16 mouse cellular contexts compared by ENCODE assay signal in genomic region chr7:114149135-114149534, GRCm38 (mm10). TPM values are rescaled to one million over a fixed set of nuclear protein-coding genes. Genes with fewer than 3 reads are reported as not detected.
DNase-seq lines count a peak whose midpoint lies in the region; ATAC-seq lines count a peak whose summit lies in the region.
"Had no signal": no experiment of that assay in that cellular context is flagged by ENCODE, and none has a peak within 500 bp of the region (broad histone marks: within the 10 kb centered on the region; RNA-seq: fewer than 3 reads in every experiment).

No protein-coding gene starts in this region.

- H3K4me3 ChIP-seq in midbrain, embryonic 11.5 days (ENCODE audit: low read depth, low read length), result no peak overlapping the region
- H3K4me3 ChIP-seq in midbrain, embryonic 15.5 days, result no peak overlapping the region
- H3K4me3 ChIP-seq: forebrain, embryonic 13.5 days; intestine, embryonic 15.5 days; liver, embryonic 13.5 days; midbrain, embryonic 12.5 days had no signal

- no peak overlapping the region for H3K27ac ChIP-seq in midbrain, embryonic 11.5 days (ENCODE audit: low read depth, low read length)
- no peak overlapping the region for H3K27ac ChIP-seq in midbrain, embryonic 15.5 days
- H3K27ac ChIP-seq: forebrain, embryonic 13.5 days; intestine, embryonic 15.5 days; liver, embryonic 13.5 days; midbrain, embryonic 12.5 days had no signal

- no peaks in the 10 kb centered on the region; the same call in 1 of the 2 replicates for H3K9me3 ChIP-seq in midbrain, embryonic 11.5 days (ENCODE audit: control insufficient read depth, low read length)
- no peaks in the 10 kb centered on the region for H3K9me3 ChIP-seq in midbrain, embryonic 15.5 days
- H3K9me3 ChIP-seq: forebrain, embryonic 13.5 days; intestine, embryonic 15.5 days; liver, embryonic 13.5 days; midbrain, embryonic 12.5 days had no signal

- H3K4me2 ChIP-seq in midbrain, embryonic 11.5 days, result no peak overlapping the region
- H3K4me2 ChIP-seq in midbrain, embryonic 15.5 days, result no peak overlapping the region
- H3K4me2 ChIP-seq: forebrain, embryonic 13.5 days; intestine, embryonic 15.5 days; liver, embryonic 13.5 days; midbrain, embryonic 12.5 days had no signal

- 62% methylated on average over 4 of the region's 4 CpGs for whole genome bisulfite sequencing in midbrain, embryonic 11.5 days
- WGBS in midbrain, embryonic 15.5 days, result 70% methylated on average over 4 of the region's 4 CpGs

- ATAC-seq in midbrain, embryonic 11.5 days (ENCODE audit: low FRiP score), result no peak
- ATAC-seq in midbrain, embryonic 15.5 days (replicated peaks), result no peak
- ATAC-seq: forebrain, embryonic 13.5 days; intestine, embryonic 15.5 days had no signal

- H3K4me1 ChIP-seq in midbrain, embryonic 11.5 days (ENCODE audit: control insufficient read depth, insufficient read depth, low read length), result peaks cover 2% of the 10 kb centered on the region; the same call in 1 of the 2 replicates
- peaks cover 6% of the 10 kb centered on the region; the same call in 1 of the 2 replicates for H3K4me1 ChIP-seq in midbrain, embryonic 15.5 days
- H3K4me1 ChIP-seq: intestine, embryonic 15.5 days; liver, embryonic 13.5 days had no signal

- H3K27me3 ChIP-seq in midbrain, embryonic 11.5 days (ENCODE audit: control insufficient read depth, insufficient read depth, low read length), result no peaks in the 10 kb centered on the region
- H3K27me3 ChIP-seq in midbrain, embryonic 15.5 days (replicated peaks), result no peaks in the 10 kb centered on the region
- H3K27me3 ChIP-seq: forebrain, embryonic 13.5 days; intestine, embryonic 15.5 days; liver, embryonic 13.5 days; midbrain, embryonic 12.5 days had no signal

- no peak overlapping the region for H3K9ac ChIP-seq in midbrain, embryonic 11.5 days (ENCODE audit: low read length)
- H3K9ac ChIP-seq in midbrain, embryonic 15.5 days, result no peak overlapping the region
- H3K9ac ChIP-seq: forebrain, embryonic 13.5 days; intestine, embryonic 15.5 days; liver, embryonic 13.5 days; midbrain, embryonic 12.5 days had no signal

- peak; percentile 8 for DNase-seq in adrenal gland, adult 8-10 months
- DNase-seq in adrenal gland, adult 18-20 months (ENCODE audit: low spot score in 2 of 2), result no peak
- DNase-seq in midbrain, embryonic 11.5 days (ENCODE audit: low spot score, missing footprints), result peak; percentile 12
- peak; percentile 74 for DNase-seq in kidney, postnatal 14 days
- DNase-seq in ovary, adult 18-20 months (ENCODE audit: low spot score), result no peak
- no peak for DNase-seq in frontal cortex, postnatal 36 days (ENCODE audit: low spot score in 2 of 2)
- no peak for DNase-seq in testis, postnatal 14 days (ENCODE audit: low spot score)
- DNase-seq: cerebellum, adult 18-20 months; layer of hippocampus, adult 9-11 months; liver, embryonic 13.5 days; right cerebral cortex, postnatal 4 days; thymus, postnatal 25 days had no signal

- no peaks in the 10 kb centered on the region for H3K36me3 ChIP-seq in midbrain, embryonic 11.5 days (ENCODE audit: control insufficient read depth, insufficient read depth, low read length)
- H3K36me3 ChIP-seq in midbrain, embryonic 15.5 days (replicated peaks), result no peaks in the 10 kb centered on the region
- H3K36me3 ChIP-seq: intestine, embryonic 15.5 days; liver, embryonic 13.5 days; midbrain, embryonic 12.5 days had no signal

RNA-seq across cellular contexts. Expression of gene Rras2, which starts 31.6 kb away (rescaled TPM):
- total RNA-seq in adrenal gland, adult 8-10 months (2022), result 10 to 100 TPM; 18.2 to 35.7 (median 28.5) TPM
- total RNA-seq in adrenal gland, adult 18-20 months (2021), result 10 to 100 TPM; 30.5 to 53.7 TPM
- polyA plus RNA-seq in midbrain, embryonic 11.5 days (2014; fragmentation: Nextera tagmentation; extraction: Ambion mirVana), result 26.7 and 30.7 TPM in 2 replicates
- 20.7 and 21.6 TPM in 2 replicates for polyA plus RNA-seq in midbrain, embryonic 15.5 days (2015; fragmentation: Nextera tagmentation; extraction: Ambion mirVana)

Comparison
In these comparisons a context has a peak if more than half of its experiments do, and no peak if none do; other contexts are left out.
1. DNase-seq: peak in adrenal gland, adult 8-10 months (single experiment), midbrain, embryonic 11.5 days (single experiment) and kidney, postnatal 14 days (single experiment); none in adrenal gland, adult 18-20 months (0 of 2), ovary, adult 18-20 months (single experiment), frontal cortex, postnatal 36 days (0 of 2) and testis, postnatal 14 days (single experiment).